Mouse (Mus musculus): ENCODE measurements around the gene Rps21. TPM values are rescaled to one million over a fixed set of nuclear protein-coding genes. Genes with fewer than 3 reads are reported as not detected.

Gene Rps21
- polyA plus RNA-seq, 1 experiment from 2014 or later: 515 TPM

- Histone ChIP-seq H3K9me3 (replicated peaks) (no peaks in the 10 kb centered on the region), H3K27ac (replicated peaks) (0 out of 2 replicates have a peak overlapping the region, but pooled peaks have one; percentile 30), H3K27me3 (ENCODE audit: low read depth, poor library complexity, severe bottlenecking) (peaks cover 12% of the 10 kb centered on the region; the same call in 1 of the 2 replicates), H3K36me3 (no peaks in the 10 kb centered on the region), H3K4me1 (0 out of 2 replicates have a peak, but pooled peaks cover 3% of the 10 kb centered on the region), H3K4me3 (no peak overlapping the region)
- no peak for DNase-seq (ENCODE audit: low spot score)
- 64% methylated on average over 11 of the region's 11 CpGs for WGBS
These were observed 31.8 kb downstream of the Rps21 start for GRCm38 (mm10) chr2:180288966-180289365.

- Histone ChIP-seq H3K36me3 (no peaks in the 10 kb centered on the region), H3K4me3 (no peak within 1 kb of the TSS), H3K4me1 (0 out of 2 replicates have a peak, but pooled peaks cover 3% of the 10 kb centered on the region), H3K27me3 (ENCODE audit: low read depth, poor library complexity, severe bottlenecking) (peaks cover 12% of the 10 kb centered on the region; the same call in 1 of the 2 replicates), H3K27ac (replicated peaks) (0 out of 2 replicates have a peak within 1 kb of the TSS, but pooled peaks have one; percentile 30), H3K9me3 (replicated peaks) (no peaks in the 10 kb centered on the region)
- no peak for DNase-seq (ENCODE audit: low spot score)
- 38% methylated on average over 16 of the region's 16 CpGs for WGBS
These were observed 32.4 kb downstream of the Rps21 start, which contains the start of gene Rbbp8nl for GRCm38 (mm10) chr2:180289440-180290108. Rbbp8nl (minus strand) TSS chr2:180289879.

- WGBS: 66% methylated on average over 6 of the region's 6 CpGs
- H3K36me3 ChIP-seq: no peaks in the 10 kb centered on the region
- H3K4me1 ChIP-seq: 0 out of 2 replicates have a peak, but pooled peaks cover 3% of the 10 kb centered on the region
- no peak for DNase-seq (ENCODE audit: low spot score)
- H3K4me3 ChIP-seq: no peak overlapping the region
- H3K27me3 ChIP-seq (ENCODE audit: low read depth, poor library complexity, severe bottlenecking): peaks cover 12% of the 10 kb centered on the region; the same call in 1 of the 2 replicates
- no peak overlapping the region for H3K27ac ChIP-seq (replicated peaks)
- H3K9me3 ChIP-seq (replicated peaks): no peaks in the 10 kb centered on the region
These were observed 33.3 kb downstream of the Rps21 start for GRCm38 (mm10) chr2:180290503-180290902.

GRCm38 (mm10) chr2:180291566-180291965 is 34.4 kb downstream of the Rps21 start:
- no peaks in the 10 kb centered on the region for H3K36me3 ChIP-seq
- no peak overlapping the region for H3K27ac ChIP-seq (replicated peaks)
- H3K4me1 ChIP-seq: 0 out of 2 replicates have a peak, but pooled peaks cover 3% of the 10 kb centered on the region
- no peaks in the 10 kb centered on the region for H3K9me3 ChIP-seq (replicated peaks)
- H3K4me3 ChIP-seq: no peak overlapping the region
- H3K27me3 ChIP-seq (ENCODE audit: low read depth, poor library complexity, severe bottlenecking): peaks cover 12% of the 10 kb centered on the region; the same call in 1 of the 2 replicates
- DNase-seq (ENCODE audit: low spot score): no peak
- WGBS: 79% methylated on average over 5 of the region's 5 CpGs

GRCm38 (mm10) chr2:180292026-180292425 is 34.8 kb downstream of the Rps21 start:
- H3K4me3 ChIP-seq: no peak overlapping the region
- no peak for DNase-seq (ENCODE audit: low spot score)
- WGBS: 81% methylated on average over 4 of the region's 4 CpGs
- 0 out of 2 replicates have a peak, but pooled peaks cover 3% of the 10 kb centered on the region for H3K4me1 ChIP-seq
- H3K9me3 ChIP-seq (replicated peaks): no peaks in the 10 kb centered on the region
- peaks cover 12% of the 10 kb centered on the region; the same call in 1 of the 2 replicates for H3K27me3 ChIP-seq (ENCODE audit: low read depth, poor library complexity, severe bottlenecking)
- no peaks in the 10 kb centered on the region for H3K36me3 ChIP-seq
- no peak overlapping the region for H3K27ac ChIP-seq (replicated peaks)

GRCm38 (mm10) chr2:180292906-180293305 is 35.7 kb downstream of the Rps21 start:
- H3K27me3 ChIP-seq (ENCODE audit: low read depth, poor library complexity, severe bottlenecking): peaks cover 12% of the 10 kb centered on the region; the same call in 1 of the 2 replicates
- no peak overlapping the region for H3K27ac ChIP-seq (replicated peaks)
- no peaks in the 10 kb centered on the region for H3K9me3 ChIP-seq (replicated peaks)
- H3K4me1 ChIP-seq: 0 out of 2 replicates have a peak, but pooled peaks cover 3% of the 10 kb centered on the region
- H3K36me3 ChIP-seq: no peaks in the 10 kb centered on the region
- no peak for DNase-seq (ENCODE audit: low spot score)
- H3K4me3 ChIP-seq: no peak overlapping the region
- WGBS: 73% methylated on average over 8 of the region's 8 CpGs

- Histone ChIP-seq H3K27me3 (ENCODE audit: low read depth, poor library complexity, severe bottlenecking) (no peaks in the 10 kb centered on the region), H3K36me3 (no peaks in the 10 kb centered on the region), H3K27ac (replicated peaks) (no peak overlapping the region), H3K4me3 (no peak overlapping the region), H3K4me1 (no peaks in the 10 kb centered on the region), H3K9me3 (replicated peaks) (no peaks in the 10 kb centered on the region)
- no peak for DNase-seq (ENCODE audit: low spot score)
- 82% methylated on average over 2 of the region's 2 CpGs for WGBS
These were observed 43.1 kb downstream of the Rps21 start for GRCm38 (mm10) chr2:180300252-180300651.

GRCm38 (mm10) chr2:180300771-180301170 is 43.6 kb downstream of the Rps21 start:
- 68% methylated on average over 5 of the region's 5 CpGs for WGBS
- no peaks in the 10 kb centered on the region for H3K4me1 ChIP-seq
- no peaks in the 10 kb centered on the region for H3K36me3 ChIP-seq
- H3K27ac ChIP-seq (replicated peaks): no peak overlapping the region
- H3K4me3 ChIP-seq: no peak overlapping the region
- no peaks in the 10 kb centered on the region for H3K9me3 ChIP-seq (replicated peaks)
- DNase-seq (ENCODE audit: low spot score): no peak
- H3K27me3 ChIP-seq (ENCODE audit: low read depth, poor library complexity, severe bottlenecking): no peaks in the 10 kb centered on the region

GRCm38 (mm10) chr2:180302201-180302600 is 45.0 kb downstream of the Rps21 start:
- H3K9me3 ChIP-seq (replicated peaks): no peaks in the 10 kb centered on the region
- 71% methylated on average over 4 of the region's 4 CpGs for WGBS
- H3K27ac ChIP-seq (replicated peaks): no peak overlapping the region
- no peaks in the 10 kb centered on the region for H3K27me3 ChIP-seq (ENCODE audit: low read depth, poor library complexity, severe bottlenecking)
- no peaks in the 10 kb centered on the region for H3K36me3 ChIP-seq
- DNase-seq (ENCODE audit: low spot score): no peak
- H3K4me1 ChIP-seq: no peaks in the 10 kb centered on the region
- H3K4me3 ChIP-seq: no peak overlapping the region

- Histone ChIP-seq H3K4me3 (no peak overlapping the region), H3K36me3 (no peaks in the 10 kb centered on the region), H3K27ac (replicated peaks) (no peak overlapping the region), H3K27me3 (ENCODE audit: low read depth, poor library complexity, severe bottlenecking) (no peaks in the 10 kb centered on the region), H3K9me3 (replicated peaks) (no peaks in the 10 kb centered on the region), H3K4me1 (no peaks in the 10 kb centered on the region)
- 93% methylated on average over 12 of the region's 12 CpGs for WGBS
- no peak for DNase-seq (ENCODE audit: low spot score)
These were observed 46.3 kb downstream of the Rps21 start for GRCm38 (mm10) chr2:180303468-180303867.

GRCm38 (mm10) chr2:180304554-180304953 is 47.4 kb downstream of the Rps21 start:
- no peak for DNase-seq (ENCODE audit: low spot score)
- H3K4me1 ChIP-seq: no peaks in the 10 kb centered on the region
- no peak overlapping the region for H3K4me3 ChIP-seq
- 68% methylated on average over 4 of the region's 4 CpGs for WGBS
- H3K36me3 ChIP-seq: no peaks in the 10 kb centered on the region
- no peak overlapping the region for H3K27ac ChIP-seq (replicated peaks)
- no peaks in the 10 kb centered on the region for H3K9me3 ChIP-seq (replicated peaks)
- no peaks in the 10 kb centered on the region for H3K27me3 ChIP-seq (ENCODE audit: low read depth, poor library complexity, severe bottlenecking)

GRCm38 (mm10) chr2:180305490-180305889 is 48.3 kb downstream of the Rps21 start:
- Histone ChIP-seq H3K4me1 (no peaks in the 10 kb centered on the region), H3K4me3 (no peak overlapping the region), H3K27ac (replicated peaks) (no peak overlapping the region), H3K36me3 (no peaks in the 10 kb centered on the region), H3K27me3 (ENCODE audit: low read depth, poor library complexity, severe bottlenecking) (no peaks in the 10 kb centered on the region), H3K9me3 (replicated peaks) (no peaks in the 10 kb centered on the region)
- 86% methylated on average over 3 of the region's 3 CpGs for WGBS
- no peak for DNase-seq (ENCODE audit: low spot score)

- Histone ChIP-seq H3K27me3 (ENCODE audit: low read depth, poor library complexity, severe bottlenecking) (no peaks in the 10 kb centered on the region), H3K27ac (replicated peaks) (no peak overlapping the region), H3K36me3 (no peaks in the 10 kb centered on the region), H3K9me3 (replicated peaks) (no peaks in the 10 kb centered on the region), H3K4me3 (no peak overlapping the region), H3K4me1 (no peaks in the 10 kb centered on the region)
- WGBS: 75% methylated on average over 2 of the region's 2 CpGs
- no peak for DNase-seq (ENCODE audit: low spot score)
These were observed 48.8 kb downstream of the Rps21 start for GRCm38 (mm10) chr2:180306009-180306408.

Data from midbrain, embryonic 10.5 days (tissue).